Mouse (Mus musculus) lung, postnatal 0 days (tissue): ENCODE data around the gene Nfu1. TPM values are rescaled to one million over a fixed set of nuclear protein-coding genes. Genes with fewer than 3 reads are reported as not detected.
A peak's percentile ranks its signal among the peaks of the same experiment; 100 is the strongest.
"Not testable (repeated sequence)": the region's sequence is repeated elsewhere in the genome, so short reads cannot be mapped to it uniquely, and the experiment has no call there.

Experiments
- ATAC-seq: fragments of 200-750 bp; cut with Nextera tagmentation; 2 replicates; pipeline ENCODE4 v1.8.0; 2017; ENCODE audit warnings: moderate library complexity
- DNase-seq: peaks from one replicate; pipeline ENCODE4 v3.0.0-alpha.2; 2016; ENCODE audit warnings: low spot score
- H3K27ac ChIP-seq: fragments of 300-500 bp; sonication (generic); 2 replicates; pipeline ENCODE4 v1.5.1; 2014; ENCODE audit warnings: antibody characterized with exemption, mild to moderate bottlenecking, low read length, mixed read lengths
- H3K27me3 ChIP-seq: fragments of 300-500 bp; sonication (generic); replicated peaks from 2 replicates; pipeline ENCODE4 v1.6.1; 2014; ENCODE audit warnings: low read length, mixed read lengths; ENCODE audit not compliant: insufficient read depth
- H3K36me3 ChIP-seq: fragments of 300-500 bp; sonication (generic); 2 replicates; pipeline ENCODE4 v1.6.1; 2014; ENCODE audit warnings: low read length, mixed read lengths; ENCODE audit not compliant: insufficient read depth
- H3K4me1 ChIP-seq: fragments of 300-500 bp; sonication (generic); 2 replicates; pipeline ENCODE4 v1.6.1; 2014; ENCODE audit warnings: antibody characterized with exemption, low read depth, low read length, mixed read lengths; ENCODE audit not compliant: insufficient read depth
- H3K4me2 ChIP-seq: fragments of 300-500 bp; sonication (generic); replicated peaks from 2 replicates; pipeline ENCODE4 v1.6.1; 2014; ENCODE audit warnings: low read depth, mild to moderate bottlenecking, low read length, moderate library complexity, mixed read lengths
- H3K4me3 ChIP-seq: fragments of 300-500 bp; sonication (generic); 2 replicates; pipeline ENCODE4 v1.5.1; 2014; ENCODE audit warnings: low read depth, low read length
- H3K9ac ChIP-seq: fragments of 300-500 bp; sonication (generic); replicated peaks from 2 replicates; pipeline ENCODE4 v1.6.1; 2014; ENCODE audit warnings: low read depth, mild to moderate bottlenecking
- H3K9me3 ChIP-seq: fragments of 300-500 bp; sonication (generic); 2 replicates; pipeline ENCODE4 v1.6.1; 2016; ENCODE audit warnings: low read length, mixed read lengths
- CTCF ChIP-seq: IDR thresholded peaks from 2 replicates; pipeline ENCODE4 v1.5.1; 2016; ENCODE audit warnings: antibody characterized with exemption, mild to moderate bottlenecking
- EP300 ChIP-seq: IDR thresholded peaks from 2 replicates; pipeline ENCODE4 v1.6.1; 2016; ENCODE audit warnings: antibody characterized with exemption, mild to moderate bottlenecking, control low read depth
- WGBS: fragments of 180-500 bp; shearing (Covaris S2); extraction: QIAGEN DNeasy Blood & Tissue Kit; methylation state at CpG from one replicate; pipeline ENCODE4 v1.1.7; 2014; 5-methylcytosine and 5-hydroxymethylcytosine counted together
- polyA plus RNA-seq: library from polyadenylated mRNA; unstranded; fragments of >200 nt; fragmentation: Nextera tagmentation; extraction: Ambion mirVana; gene quantifications from 2 replicates; pipeline ENCODE4 v1.2.1, GENCODE M21; 2015

Nfu1 gene
- polyA plus RNA-seq, 1 experiment from 2014 or later, result 72.9 TPM

DNA sequence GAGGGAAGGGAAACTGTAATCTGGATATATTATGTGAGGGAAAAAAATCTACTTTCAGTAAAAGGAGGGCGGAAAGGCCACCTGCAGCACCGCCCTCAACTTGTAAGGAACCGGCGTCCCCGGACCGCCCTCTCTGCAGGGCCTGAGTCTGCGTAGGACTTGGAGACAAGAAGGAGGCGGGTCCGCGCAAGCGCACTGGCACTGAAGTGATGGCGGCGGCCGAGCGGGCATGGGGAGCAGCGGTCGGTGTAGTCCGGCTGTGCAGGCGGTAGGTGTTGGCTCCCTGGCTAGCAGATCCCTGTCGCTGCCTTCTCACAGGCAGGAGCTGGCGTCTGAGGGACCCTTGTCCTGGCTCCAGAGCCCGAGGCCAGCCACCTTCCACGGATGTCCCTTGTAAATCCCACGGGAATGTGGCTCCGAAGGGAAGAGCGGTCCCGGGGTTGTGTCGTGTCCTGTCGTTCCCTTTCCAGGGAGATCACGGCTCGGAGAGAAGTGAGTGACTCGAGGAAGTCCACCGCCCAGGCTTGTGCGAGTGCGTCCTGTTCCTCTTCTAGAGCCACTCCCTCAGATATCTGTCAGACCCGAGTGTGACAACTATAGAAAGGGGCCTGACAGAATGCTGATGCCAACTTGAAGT lies 774 bp downstream of the Nfu1 start:
- peak overlapping the region; percentile 92 for H3K27ac ChIP-seq
- H3K36me3 ChIP-seq, result peaks cover 5% of the 10 kb centered on the region; the same call in 1 of the 2 replicates
- ATAC-seq (peak; percentile 99), DNase-seq (peak; percentile 97)
- WGBS, result 1% methylated on average over 26 of the region's 36 CpGs
- TF ChIP-seq CTCF (no peak), EP300 (no peak)
- H3K27me3 ChIP-seq, result no peaks in the 10 kb centered on the region
- peak overlapping the region; percentile 57 for H3K4me2 ChIP-seq
- H3K4me3 ChIP-seq, result peak overlapping the region; percentile 61
- no peaks in the 10 kb centered on the region for H3K9me3 ChIP-seq
- H3K9ac ChIP-seq, result peak overlapping the region; percentile 69
- H3K4me1 ChIP-seq, result peaks cover 6% of the 10 kb centered on the region; the same call in 1 of the 2 replicates

DNA sequence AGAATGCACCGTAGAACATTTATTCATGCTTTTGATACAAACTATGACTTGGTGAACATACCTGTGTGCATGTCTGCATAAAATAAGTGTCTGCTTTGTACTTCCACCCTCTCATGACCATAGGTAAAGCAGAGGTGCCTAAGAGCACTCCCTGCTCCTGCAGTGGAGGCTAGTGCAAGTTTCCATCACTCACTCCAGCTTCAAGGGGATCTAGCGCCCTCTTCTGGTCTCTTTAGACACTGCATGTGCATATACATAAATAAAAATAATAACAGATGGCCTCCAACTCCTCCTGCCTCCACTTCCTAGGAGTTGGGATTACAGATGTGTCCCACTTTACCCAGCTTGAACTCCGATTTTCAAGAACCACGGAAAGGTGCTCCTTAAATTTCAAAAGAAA lies 7.9 kb downstream of the Nfu1 start:
- no peaks in the 10 kb centered on the region for H3K27me3 ChIP-seq
- no peaks in the 10 kb centered on the region for H3K9me3 ChIP-seq
- no peaks in the 10 kb centered on the region for H3K4me1 ChIP-seq
- peak; percentile 71 for TF ChIP-seq CTCF
- TF ChIP-seq EP300, result no peak
- H3K4me3 ChIP-seq, result no peak overlapping the region
- ATAC-seq (no peak), DNase-seq (peak; percentile 48)
- no peak overlapping the region for H3K9ac ChIP-seq
- 65% methylated on average over 4 of the region's 4 CpGs for WGBS
- no peak overlapping the region for H3K27ac ChIP-seq
- H3K36me3 ChIP-seq, result peaks cover 31% of the 10 kb centered on the region
- no peak overlapping the region for H3K4me2 ChIP-seq

DNA sequence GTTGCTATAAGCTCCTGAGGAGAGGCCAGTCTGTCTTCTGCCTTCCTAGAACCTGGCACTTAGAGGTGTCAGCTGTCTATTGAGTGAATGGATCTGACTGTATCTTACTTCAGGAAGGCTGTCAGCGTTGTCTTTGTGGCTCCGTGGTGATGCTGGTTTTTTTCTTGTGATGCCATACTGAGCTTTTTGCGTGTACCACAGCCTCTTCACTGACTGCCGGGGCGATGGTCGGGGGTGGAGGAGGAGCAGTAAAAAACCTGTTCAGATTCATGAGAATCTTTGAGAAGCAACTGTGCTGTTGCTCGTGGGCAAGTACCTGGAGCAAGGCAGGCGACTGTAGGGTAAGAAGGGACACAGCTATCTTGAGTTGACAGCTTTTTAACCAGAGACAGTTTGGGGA lies 9.8 kb downstream of the Nfu1 start:
- Histone ChIP-seq H3K27me3 (no peaks in the 10 kb centered on the region), H3K36me3 (peaks cover 36% of the 10 kb centered on the region), H3K9ac (no peak overlapping the region), H3K27ac (no peak overlapping the region), H3K4me3 (no peak overlapping the region), H3K9me3 (no peaks in the 10 kb centered on the region), H3K4me2 (no peak overlapping the region), H3K4me1 (no peaks in the 10 kb centered on the region)
- ATAC-seq, result no peak
- TF ChIP-seq EP300 (no peak), CTCF (no peak)
- WGBS, result 89% methylated on average over 8 of the region's 8 CpGs
- DNase-seq, result no peak

DNA sequence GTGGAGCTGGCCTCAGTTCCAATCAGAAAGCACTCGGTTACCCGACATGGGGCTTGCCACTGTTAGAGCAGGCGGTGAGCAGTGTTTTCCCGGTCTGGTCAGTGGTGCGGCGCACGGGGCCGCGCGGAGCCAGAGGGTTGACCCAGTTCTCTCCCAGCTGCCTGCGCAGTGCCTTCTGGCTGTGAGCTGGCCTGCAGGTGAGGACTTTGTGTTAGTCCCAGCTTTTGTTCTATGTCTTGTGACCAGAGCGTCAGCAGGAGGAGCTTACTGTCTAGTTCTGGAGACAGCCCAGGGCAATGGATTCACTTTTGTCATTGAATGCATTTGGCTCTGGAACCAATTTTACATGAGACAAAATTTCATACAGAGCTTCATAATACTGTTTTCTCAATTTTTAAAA lies 12.8 kb downstream of the Nfu1 start:
- ATAC-seq (no peak), DNase-seq (no peak)
- no peak for TF ChIP-seq EP300
- no peak for TF ChIP-seq CTCF
- no peaks in the 10 kb centered on the region for H3K4me1 ChIP-seq
- peaks cover 40% of the 10 kb centered on the region for H3K36me3 ChIP-seq
- no peaks in the 10 kb centered on the region for H3K27me3 ChIP-seq
- WGBS, result 93% methylated on average over 12 of the region's 12 CpGs
- H3K4me3 ChIP-seq, result no peak overlapping the region
- H3K9me3 ChIP-seq, result no peaks in the 10 kb centered on the region
- no peak overlapping the region for H3K27ac ChIP-seq
- H3K9ac ChIP-seq, result no peak overlapping the region
- H3K4me2 ChIP-seq, result no peak overlapping the region

DNA sequence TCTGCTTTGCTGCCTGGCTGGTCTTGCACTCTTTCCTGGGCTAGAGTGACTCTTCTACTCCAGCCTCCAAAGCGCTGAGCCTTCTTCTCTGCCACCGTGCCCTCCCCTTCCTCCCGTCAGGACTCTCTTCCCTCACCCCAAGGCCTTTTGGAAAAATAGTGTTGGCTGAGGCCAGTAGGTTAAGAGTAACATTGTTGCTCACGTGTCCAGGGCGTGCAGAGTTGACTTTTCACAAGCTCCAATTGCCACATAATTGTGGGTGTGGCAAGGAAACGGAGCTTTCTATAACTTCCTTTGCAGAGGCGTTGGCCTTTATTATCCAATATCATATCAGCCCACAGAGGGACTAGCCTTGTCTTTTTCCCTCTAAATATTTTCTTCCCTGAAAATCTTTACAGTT lies 17.9 kb downstream of the Nfu1 start:
- H3K4me3 ChIP-seq, result no peak overlapping the region
- peak; percentile 73 for ATAC-seq
- 46% methylated on average over 7 of the region's 7 CpGs for WGBS
- no peak overlapping the region for H3K9ac ChIP-seq
- no peak overlapping the region for H3K27ac ChIP-seq
- H3K4me1 ChIP-seq, result no peaks in the 10 kb centered on the region
- H3K27me3 ChIP-seq, result no peaks in the 10 kb centered on the region
- peak; percentile 78 for DNase-seq
- H3K36me3 ChIP-seq, result peaks cover 17% of the 10 kb centered on the region
- no peaks in the 10 kb centered on the region for H3K9me3 ChIP-seq
- H3K4me2 ChIP-seq, result no peak overlapping the region
- no peak for TF ChIP-seq CTCF
- peak; percentile 49 for TF ChIP-seq EP300

DNA sequence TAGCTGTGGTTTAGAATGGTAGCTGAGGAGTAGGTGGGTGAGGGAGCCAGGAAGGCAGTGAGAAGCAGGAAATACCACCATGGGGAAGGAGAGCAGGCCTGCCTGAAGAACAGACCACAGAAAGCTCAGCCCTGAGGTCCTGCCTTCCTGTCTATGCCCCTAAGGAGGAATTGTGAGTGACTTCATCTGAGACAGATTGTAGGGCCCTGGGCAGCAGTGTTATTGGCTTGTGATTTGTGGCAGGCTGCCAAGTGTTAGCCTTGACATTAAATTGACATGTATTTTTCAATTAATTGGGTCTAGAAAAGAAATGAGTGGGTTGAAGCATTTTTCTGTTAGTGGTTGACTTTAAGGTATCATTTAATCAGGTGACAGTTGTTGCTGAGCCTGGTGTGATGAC lies 19.8 kb downstream of the Nfu1 start:
- Histone ChIP-seq H3K4me1 (no peaks in the 10 kb centered on the region), H3K27ac (no peak overlapping the region), H3K9ac (no peak overlapping the region), H3K36me3 (peaks cover 7% of the 10 kb centered on the region), H3K4me3 (no peak overlapping the region), H3K9me3 (no peaks in the 10 kb centered on the region), H3K4me2 (no peak overlapping the region), H3K27me3 (no peaks in the 10 kb centered on the region)
- no peak for DNase-seq
- TF ChIP-seq EP300 (no peak), CTCF (no peak)
- ATAC-seq, result no peak

DNA sequence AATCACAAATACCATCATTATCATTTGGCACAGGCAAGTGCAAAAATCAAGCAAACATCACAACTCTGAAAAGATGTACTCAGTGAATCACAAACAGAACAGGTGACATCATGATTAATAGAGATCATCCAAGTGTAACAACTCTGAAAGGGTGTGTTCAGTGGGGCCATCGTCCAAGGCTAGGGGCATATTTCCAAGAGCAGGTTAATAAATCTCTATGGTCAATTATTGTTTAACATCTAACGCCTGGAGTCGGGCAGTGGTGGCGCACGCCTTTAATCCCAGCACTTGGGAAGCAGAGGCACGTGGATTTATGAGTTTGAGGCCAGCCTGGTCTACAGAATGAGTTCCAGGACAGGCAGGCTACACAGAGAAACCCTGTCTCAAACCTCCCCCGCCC lies 22.3 kb downstream of the Nfu1 start:
- not testable (repeated sequence) for H3K36me3 ChIP-seq, ATAC-seq, H3K4me1 ChIP-seq, H3K4me2 ChIP-seq, H3K9ac ChIP-seq, H3K27me3 ChIP-seq, H3K4me3 ChIP-seq, H3K27ac ChIP-seq, DNase-seq, H3K9me3 ChIP-seq
- WGBS, result 73% methylated on average over 7 of the region's 7 CpGs
